Mouse (Mus musculus): Measurements from ENCODE around the gene Hrasls. TPM values are rescaled to one million over a fixed set of nuclear protein-coding genes. Genes with fewer than 3 reads are reported as not detected.

The Hrasls gene
- total and polyA plus RNA-seq, 2 experiments from 2014 or later, result 0.19 to 0.87 TPM

DNA sequence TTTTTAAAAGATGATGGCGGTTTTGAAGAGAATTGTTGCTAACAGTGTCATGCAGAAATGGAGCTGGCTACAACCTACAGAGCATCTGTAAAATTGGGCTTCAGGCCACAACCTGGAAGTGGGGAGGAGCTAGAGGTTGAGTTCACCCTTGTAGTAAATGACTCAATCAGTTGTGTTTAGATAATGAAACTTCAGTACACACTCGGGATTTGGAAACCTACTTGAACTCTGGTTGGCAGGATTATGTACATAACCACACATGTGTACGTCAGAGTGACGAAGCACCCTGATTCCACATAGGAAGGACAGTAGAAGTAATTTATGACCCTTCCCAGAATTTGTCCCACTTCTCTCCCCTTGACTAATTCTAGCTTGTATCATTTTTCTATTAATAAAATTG, 44.8 kb downstream of the Hrasls start:
- TF ChIP-seq EP300 (IDR thresholded peaks at IDR 0.05; ENCODE audit: low read depth), result no peak
- no peak for TF ChIP-seq CTCF (IDR thresholded peaks at IDR 0.05; ENCODE audit: low read depth)
- no peak overlapping the region for H3K27ac ChIP-seq (ENCODE audit: low read depth)
- H3K36me3 ChIP-seq (replicated peaks; ENCODE audit: control insufficient read depth, insufficient read depth, low read length), result no peaks in the 10 kb centered on the region
- no peak for DNase-seq (ENCODE audit: low spot score)
- H3K9ac ChIP-seq (replicated peaks; ENCODE audit: low read depth, low read length), result no peak overlapping the region
- 68% methylated on average over 4 of the region's 4 CpGs for WGBS
- H3K4me1 ChIP-seq (ENCODE audit: control insufficient read depth, insufficient read depth), result no peaks in the 10 kb centered on the region
- no peak overlapping the region for H3K4me3 ChIP-seq (ENCODE audit: low read depth, low read length)
- no peaks in the 10 kb centered on the region for H3K9me3 ChIP-seq (replicated peaks; ENCODE audit: control insufficient read depth, low read length)
- H3K4me2 ChIP-seq (ENCODE audit: low read depth, low read length), result no peak overlapping the region
- no peaks in the 10 kb centered on the region for H3K27me3 ChIP-seq (ENCODE audit: control insufficient read depth, insufficient read depth, low read length)
- no peak for ATAC-seq (ENCODE audit: insufficient read depth, low read depth)

Other genes with a start within 250 kb of the Hrasls start
- not detected in 2 replicates for gene Atp13a5, start 169.0 kb downstream of the Hrasls start, total RNA-seq (2014; rRNA removed; ENCODE audit: low replicate concordance)
- not detected in 2 replicates for gene Atp13a5, start 169.0 kb downstream of the Hrasls start, polyA plus RNA-seq (2015; fragmentation: Nextera tagmentation; extraction: Ambion mirVana)

Measured in heart, postnatal 0 days (tissue).